Mouse (Mus musculus): ENCODE results near the gene Hmgcs2. TPM values are rescaled to one million over a fixed set of nuclear protein-coding genes. Genes with fewer than 3 reads are reported as not detected.

Gene Hmgcs2
- polyA plus RNA-seq, 1 experiment = 4.2 TPM

GRCm38 (mm10) chr3:98317143-98317542 lies 36.9 kb downstream of the Hmgcs2 start:
- no peak overlapping the region for H3K27ac ChIP-seq (ENCODE audit: insufficient read depth, low read depth, low read length)
- WGBS = 51% methylated on average over 3 of the region's 3 CpGs
- no peaks in the 10 kb centered on the region; the same call in 1 of the 2 replicates for H3K4me1 ChIP-seq (ENCODE audit: control insufficient read depth, insufficient read depth, insufficient read length, low read length)
- no peak overlapping the region for H3K4me3 ChIP-seq (ENCODE audit: low read depth, low read length)
- H3K27me3 ChIP-seq (ENCODE audit: control insufficient read depth, insufficient read depth, low read length) = no peaks in the 10 kb centered on the region
- TF ChIP-seq POLR2A (IDR thresholded peaks at IDR 0.05; ENCODE audit: low read depth, low read length) (no peak), CTCF (IDR thresholded peaks at IDR 0.05; ENCODE audit: extremely low read depth, insufficient read length, insufficient replicate concordance, low read depth, low read length) (no peak)
- H3K36me3 ChIP-seq (ENCODE audit: control insufficient read depth, insufficient read depth, low read length) = no peaks in the 10 kb centered on the region

GRCm38 (mm10) chr3:98319190-98319589 lies 39.0 kb downstream of the Hmgcs2 start:
- no peaks in the 10 kb centered on the region for H3K27me3 ChIP-seq (ENCODE audit: control insufficient read depth, insufficient read depth, low read length)
- no peaks in the 10 kb centered on the region; the same call in 1 of the 2 replicates for H3K4me1 ChIP-seq (ENCODE audit: control insufficient read depth, insufficient read depth, insufficient read length, low read length)
- no peak overlapping the region for H3K27ac ChIP-seq (ENCODE audit: insufficient read depth, low read depth, low read length)
- TF ChIP-seq POLR2A (IDR thresholded peaks at IDR 0.05; ENCODE audit: low read depth, low read length) (no peak), CTCF (IDR thresholded peaks at IDR 0.05; ENCODE audit: extremely low read depth, insufficient read length, insufficient replicate concordance, low read depth, low read length) (no peak)
- 88% methylated on average over 2 of the region's 2 CpGs for WGBS
- H3K4me3 ChIP-seq (ENCODE audit: low read depth, low read length) = no peak overlapping the region
- no peaks in the 10 kb centered on the region for H3K36me3 ChIP-seq (ENCODE audit: control insufficient read depth, insufficient read depth, low read length)

- Histone ChIP-seq H3K36me3 (ENCODE audit: control insufficient read depth, insufficient read depth, low read length) (no peaks in the 10 kb centered on the region), H3K4me1 (ENCODE audit: control insufficient read depth, insufficient read depth, insufficient read length, low read length) (no peaks in the 10 kb centered on the region; the same call in 1 of the 2 replicates), H3K27me3 (ENCODE audit: control insufficient read depth, insufficient read depth, low read length) (no peaks in the 10 kb centered on the region), H3K4me3 (ENCODE audit: low read depth, low read length) (no peak overlapping the region), H3K27ac (ENCODE audit: insufficient read depth, low read depth, low read length) (no peak overlapping the region)
- no peak for TF ChIP-seq CTCF (IDR thresholded peaks at IDR 0.05; ENCODE audit: extremely low read depth, insufficient read length, insufficient replicate concordance, low read depth, low read length)
- 89% methylated on average over 5 of the region's 5 CpGs for WGBS
Measured at GRCm38 (mm10) chr3:98322209-98322608, 42.0 kb downstream of the Hmgcs2 start.

GRCm38 (mm10) chr3:98324235-98324634 lies 44.0 kb downstream of the Hmgcs2 start:
- H3K4me3 ChIP-seq (ENCODE audit: low read depth, low read length) = no peak overlapping the region
- WGBS = 61% methylated on average over 9 of the region's 9 CpGs
- H3K27ac ChIP-seq (ENCODE audit: insufficient read depth, low read depth, low read length) = no peak overlapping the region

GRCm38 (mm10) chr3:98334010-98334409 lies 53.8 kb downstream of the Hmgcs2 start:
- TF ChIP-seq POLR2A (IDR thresholded peaks at IDR 0.05; ENCODE audit: low read depth, low read length) (no peak), CTCF (IDR thresholded peaks at IDR 0.05; ENCODE audit: extremely low read depth, insufficient read length, insufficient replicate concordance, low read depth, low read length) (no peak)
- H3K36me3 ChIP-seq (ENCODE audit: control insufficient read depth, insufficient read depth, low read length) = no peaks in the 10 kb centered on the region; the same call in 1 of the 2 replicates
- H3K4me1 ChIP-seq (ENCODE audit: control insufficient read depth, insufficient read depth, insufficient read length, low read length) = peaks cover 8% of the 10 kb centered on the region
- 0 out of 2 replicates have a peak, but pooled peaks cover 2% of the 10 kb centered on the region for H3K27me3 ChIP-seq (ENCODE audit: control insufficient read depth, insufficient read depth, low read length)
- H3K4me3 ChIP-seq (ENCODE audit: low read depth, low read length) = no peak overlapping the region
- H3K27ac ChIP-seq (ENCODE audit: insufficient read depth, low read depth, low read length) = no peak overlapping the region
- 91% methylated on average over 2 of the region's 2 CpGs for WGBS

More at GRCm38 (mm10) chr3:98324235-98324634, 44.0 kb downstream of the Hmgcs2 start:
- no peak for TF ChIP-seq CTCF (IDR thresholded peaks at IDR 0.05; ENCODE audit: extremely low read depth, insufficient read length, insufficient replicate concordance, low read depth, low read length)
- no peak for TF ChIP-seq POLR2A (IDR thresholded peaks at IDR 0.05; ENCODE audit: low read depth, low read length)
- Histone ChIP-seq H3K36me3 (ENCODE audit: control insufficient read depth, insufficient read depth, low read length) (no peaks in the 10 kb centered on the region), H3K4me1 (ENCODE audit: control insufficient read depth, insufficient read depth, insufficient read length, low read length) (no peaks in the 10 kb centered on the region; the same call in 1 of the 2 replicates), H3K27me3 (ENCODE audit: control insufficient read depth, insufficient read depth, low read length) (no peaks in the 10 kb centered on the region)

- no peaks in the 10 kb centered on the region; the same call in 1 of the 2 replicates for H3K36me3 ChIP-seq (ENCODE audit: control insufficient read depth, insufficient read depth, low read length)
- TF ChIP-seq POLR2A (IDR thresholded peaks at IDR 0.05; ENCODE audit: low read depth, low read length) (no peak), CTCF (IDR thresholded peaks at IDR 0.05; ENCODE audit: extremely low read depth, insufficient read length, insufficient replicate concordance, low read depth, low read length) (no peak)
- no peak overlapping the region for H3K4me3 ChIP-seq (ENCODE audit: low read depth, low read length)
- no peak overlapping the region for H3K27ac ChIP-seq (ENCODE audit: insufficient read depth, low read depth, low read length)
- 0 out of 2 replicates have a peak, but pooled peaks cover 2% of the 10 kb centered on the region for H3K27me3 ChIP-seq (ENCODE audit: control insufficient read depth, insufficient read depth, low read length)
- peaks cover 8% of the 10 kb centered on the region for H3K4me1 ChIP-seq (ENCODE audit: control insufficient read depth, insufficient read depth, insufficient read length, low read length)
Measured at GRCm38 (mm10) chr3:98335331-98335730, 55.1 kb downstream of the Hmgcs2 start.

GRCm38 (mm10) chr3:98335886-98336285 lies 55.7 kb downstream of the Hmgcs2 start:
- no peak for TF ChIP-seq POLR2A (IDR thresholded peaks at IDR 0.05; ENCODE audit: low read depth, low read length)
- no peak for TF ChIP-seq CTCF (IDR thresholded peaks at IDR 0.05; ENCODE audit: extremely low read depth, insufficient read length, insufficient replicate concordance, low read depth, low read length)
- Histone ChIP-seq H3K4me3 (ENCODE audit: low read depth, low read length) (no peak overlapping the region), H3K27me3 (ENCODE audit: control insufficient read depth, insufficient read depth, low read length) (0 out of 2 replicates have a peak, but pooled peaks cover 2% of the 10 kb centered on the region), H3K36me3 (ENCODE audit: control insufficient read depth, insufficient read depth, low read length) (no peaks in the 10 kb centered on the region; the same call in 1 of the 2 replicates), H3K4me1 (ENCODE audit: control insufficient read depth, insufficient read depth, insufficient read length, low read length) (peaks cover 8% of the 10 kb centered on the region), H3K27ac (ENCODE audit: insufficient read depth, low read depth, low read length) (no peak overlapping the region)
- 41% methylated on average over 7 of the region's 7 CpGs for WGBS

Data from small intestine, adult 2 months (tissue).